Mouse (Mus musculus): Measurements from ENCODE around the gene Mrpl45.

Mrpl45 gene

DNA sequence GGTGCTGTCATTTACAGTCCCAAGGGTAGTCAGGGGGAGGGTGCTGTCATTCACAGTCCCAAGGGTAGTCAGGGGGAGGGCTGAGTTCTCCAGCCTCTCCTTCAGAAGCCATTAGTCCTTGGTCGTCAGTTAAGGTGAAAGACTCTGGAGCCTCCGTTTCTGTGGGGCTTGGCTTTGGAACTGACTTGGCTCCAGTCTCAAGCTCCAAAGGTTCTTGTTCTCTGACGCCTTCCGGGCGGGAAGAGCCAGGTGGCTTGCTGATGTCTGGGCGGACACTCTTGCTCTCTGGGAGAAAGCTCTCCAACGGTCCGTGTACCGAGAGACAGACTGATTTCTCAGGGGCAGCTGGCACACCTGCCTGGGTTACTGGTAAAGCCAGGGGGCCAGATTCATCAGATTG, 18.9 kb downstream of the Mrpl45 start:
- DNase-seq: no peak

GRCm38 (mm10) chr11:97336238-97336637, 20.7 kb downstream of the Mrpl45 start:
- DNase-seq: no peak

DNA sequence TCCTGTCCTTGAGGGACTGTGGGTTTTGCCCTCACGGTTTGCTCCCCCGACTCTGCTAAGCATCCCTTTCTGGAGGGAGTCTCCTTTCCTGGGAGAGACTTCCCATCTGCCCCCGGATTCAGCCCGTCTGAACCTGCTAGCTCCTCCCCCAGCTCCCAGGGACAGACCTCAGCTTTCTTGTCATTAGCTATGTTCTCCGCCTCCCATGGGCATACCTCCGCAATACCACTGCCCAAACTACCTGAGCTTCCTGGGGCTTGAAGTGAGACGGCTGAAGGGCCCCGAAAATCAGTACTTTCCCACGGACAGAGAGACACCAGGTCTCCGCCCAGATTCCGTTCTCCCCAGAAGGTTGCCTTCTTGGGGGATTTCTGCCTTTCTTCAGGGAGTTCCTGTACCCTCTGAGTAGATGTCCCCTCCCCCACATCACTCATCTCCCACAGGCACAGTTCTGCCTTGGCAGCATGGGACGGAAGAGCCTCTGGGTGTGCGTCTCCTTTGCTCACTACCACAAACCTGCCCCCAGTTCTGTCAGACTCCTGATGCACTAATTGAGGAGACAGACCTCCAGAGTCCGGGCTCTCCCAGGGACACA, 21.3 kb downstream of the Mrpl45 start:
- no peak for DNase-seq

DNA sequence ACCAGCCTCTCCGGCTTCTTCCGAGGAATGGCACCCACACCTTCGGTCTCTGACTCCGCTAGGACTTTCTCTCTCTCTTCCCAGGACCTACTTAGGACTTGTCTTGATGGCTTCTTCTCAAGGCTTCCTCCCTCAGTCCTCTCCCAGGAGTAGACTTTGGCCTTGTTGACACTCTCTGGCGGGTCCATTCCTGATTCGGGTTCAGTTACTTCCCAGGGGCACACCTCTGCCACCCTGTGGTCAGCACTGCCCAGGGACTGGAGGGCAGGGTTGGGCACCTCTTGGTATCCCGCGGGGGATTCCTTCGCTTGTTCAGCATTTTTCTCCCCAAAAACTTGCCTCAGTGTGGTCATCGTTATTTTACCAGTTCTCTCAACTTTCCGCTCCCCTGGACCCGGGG, 21.8 kb downstream of the Mrpl45 start:
- DNase-seq: no peak

DNA sequence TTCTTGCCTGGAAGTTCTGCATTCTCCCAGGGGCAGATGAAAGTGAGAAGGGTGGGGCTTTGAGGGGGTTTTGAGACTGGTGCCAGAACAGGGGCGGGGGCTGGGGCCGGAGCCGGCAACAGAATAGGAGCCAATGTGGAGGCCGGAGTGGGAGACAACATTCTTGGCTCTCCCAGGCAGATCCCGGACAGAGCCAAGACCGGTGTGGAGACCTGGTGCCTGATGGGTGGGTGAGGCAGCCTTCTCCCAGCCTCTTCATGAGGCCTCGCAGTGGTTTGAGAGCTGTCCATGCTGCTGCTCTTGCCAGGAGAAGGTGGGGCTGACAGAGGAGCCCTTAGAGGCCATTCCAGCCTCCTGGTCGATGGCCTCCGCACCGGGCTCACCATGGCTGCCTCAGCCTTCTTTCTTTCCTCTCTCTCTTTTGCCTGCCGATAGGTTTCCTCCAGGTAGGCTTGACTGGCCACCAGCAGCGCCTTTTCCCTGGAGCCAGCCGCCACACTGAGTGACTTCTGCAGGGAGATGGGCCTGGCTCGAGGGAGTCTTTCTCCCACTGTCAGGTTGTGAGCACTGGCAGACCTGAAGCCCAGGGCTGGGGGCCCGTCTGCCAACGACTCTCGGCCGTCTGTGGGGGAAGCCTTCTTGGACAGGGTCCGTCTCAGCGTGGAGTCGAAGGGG, 22.9 kb downstream of the Mrpl45 start:
- DNase-seq: no peak

DNA sequence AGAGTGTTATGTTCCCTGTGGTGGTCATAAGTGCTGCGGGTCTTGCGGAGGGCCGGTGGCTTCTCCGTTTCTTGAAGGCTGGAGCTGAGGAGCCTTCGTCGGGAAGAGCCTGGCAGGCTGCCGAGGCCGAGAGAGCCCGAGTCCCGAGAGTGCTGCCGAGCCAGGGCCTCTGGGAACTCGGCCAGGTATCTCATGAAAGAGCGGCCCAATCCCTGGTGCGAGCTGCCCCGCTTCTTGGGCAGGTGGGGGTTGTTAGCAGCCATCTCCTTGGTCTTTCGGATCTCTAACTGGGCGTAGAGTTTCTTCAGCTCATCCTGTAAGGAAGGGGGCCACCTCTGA, 23.4 kb downstream of the Mrpl45 start:
- peak; percentile 77 for DNase-seq

DNA sequence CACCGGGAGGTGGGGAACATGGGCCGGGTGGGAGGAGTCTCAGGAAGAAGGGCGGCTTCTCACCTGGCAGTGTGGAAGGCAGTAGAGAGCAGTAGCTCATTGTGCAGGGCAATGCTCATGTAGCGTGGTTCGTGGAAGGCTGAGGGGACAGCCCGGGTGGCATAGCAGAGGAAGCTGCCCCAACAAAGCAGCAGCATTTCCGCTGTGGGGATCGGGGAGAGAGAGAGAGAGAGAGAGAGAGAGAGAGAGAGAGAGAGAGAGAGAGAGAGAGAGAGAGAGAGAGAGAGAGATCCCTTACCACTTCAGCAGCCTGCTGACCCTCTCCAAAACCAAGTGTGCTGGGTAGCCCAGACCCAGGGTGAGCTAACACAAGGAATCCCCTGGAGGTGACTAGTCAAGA, 27.7 kb downstream of the Mrpl45 start:
- DNase-seq: no peak

DNA sequence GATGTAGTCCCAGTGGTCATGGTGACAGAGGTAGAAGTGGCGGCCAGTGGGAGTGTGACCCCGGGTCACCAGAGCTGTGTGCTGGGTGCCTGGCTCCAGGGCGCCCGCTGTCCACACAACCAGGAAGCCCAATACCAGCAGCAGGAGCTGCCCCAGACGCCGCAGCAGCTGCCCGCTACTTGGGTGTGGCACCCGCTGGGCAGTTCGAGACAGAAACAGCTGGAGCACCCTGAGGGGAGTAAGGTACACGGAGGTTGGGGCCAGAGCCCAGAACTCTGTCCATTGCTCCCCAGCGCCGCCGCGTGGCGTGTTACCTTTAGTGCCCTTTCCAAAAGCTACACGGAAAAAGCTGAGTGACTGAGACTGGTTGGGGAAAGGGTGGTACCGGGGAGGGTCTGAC, 28.1 kb downstream of the Mrpl45 start:
- no peak for DNase-seq

DNA sequence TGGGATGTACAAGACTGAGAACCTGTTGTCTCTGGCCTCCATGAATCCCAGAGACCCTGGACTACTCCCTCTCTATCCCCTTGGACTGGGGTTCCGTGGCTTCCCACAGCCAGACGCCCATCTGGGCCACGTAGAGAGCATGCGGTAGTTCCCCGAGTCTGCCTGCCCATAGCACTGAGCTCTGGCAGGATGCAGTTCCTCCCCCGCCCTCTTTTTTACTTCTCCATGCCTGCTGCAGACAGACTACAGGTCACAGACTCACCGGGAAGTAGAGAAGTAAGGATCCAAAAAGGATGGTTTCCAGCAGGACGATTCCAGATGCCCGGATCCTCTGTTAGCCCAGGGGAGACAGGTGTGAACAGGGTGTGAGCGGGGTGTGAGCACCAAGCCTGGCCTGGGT, 29.9 kb downstream of the Mrpl45 start:
- DNase-seq: no peak

DNA sequence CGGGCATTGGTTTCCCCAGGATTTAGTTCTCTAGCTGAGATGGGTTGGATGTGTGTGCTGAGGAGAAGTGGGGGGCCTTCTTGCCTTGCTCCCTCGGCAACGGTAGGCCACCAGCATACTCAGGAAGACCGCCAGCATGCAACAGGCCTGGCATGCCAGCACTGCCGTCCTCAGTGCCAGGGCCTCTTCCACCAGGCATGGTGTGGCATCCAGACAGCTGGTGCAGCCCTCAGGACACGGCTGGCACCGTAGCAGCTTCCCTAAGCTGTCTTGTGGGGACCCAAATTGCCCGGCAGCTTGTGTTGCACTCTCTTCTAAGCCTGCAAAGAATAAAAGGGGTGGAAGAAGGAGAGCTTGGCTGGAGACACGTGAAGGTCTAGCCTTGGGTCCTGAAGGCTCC, 30.9 kb downstream of the Mrpl45 start:
- DNase-seq: peak; percentile 69

DNA sequence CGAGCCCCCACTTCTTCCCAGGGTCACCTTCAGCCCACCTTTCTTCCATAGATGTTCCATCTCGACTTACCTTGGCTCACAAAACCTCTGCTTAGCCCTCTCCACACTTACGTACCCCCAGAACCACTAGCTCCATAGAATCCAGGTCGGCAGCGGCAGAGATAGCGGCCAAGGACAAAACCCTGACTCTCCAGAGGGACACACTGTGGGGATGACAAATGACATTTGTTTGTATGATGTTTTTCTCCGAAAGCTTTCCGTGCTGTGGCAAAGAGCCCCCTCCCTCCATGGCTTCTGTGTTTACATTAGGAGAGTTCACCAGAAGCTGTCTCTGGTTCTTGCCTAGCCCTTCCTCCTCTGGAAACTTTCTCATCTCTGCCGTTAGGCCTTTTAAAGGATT, 31.8 kb downstream of the Mrpl45 start:
- DNase-seq: no peak

GRCm38 (mm10) chr11:97350035-97350434, 34.5 kb downstream of the Mrpl45 start:
- peak; percentile 75 for DNase-seq

DNA sequence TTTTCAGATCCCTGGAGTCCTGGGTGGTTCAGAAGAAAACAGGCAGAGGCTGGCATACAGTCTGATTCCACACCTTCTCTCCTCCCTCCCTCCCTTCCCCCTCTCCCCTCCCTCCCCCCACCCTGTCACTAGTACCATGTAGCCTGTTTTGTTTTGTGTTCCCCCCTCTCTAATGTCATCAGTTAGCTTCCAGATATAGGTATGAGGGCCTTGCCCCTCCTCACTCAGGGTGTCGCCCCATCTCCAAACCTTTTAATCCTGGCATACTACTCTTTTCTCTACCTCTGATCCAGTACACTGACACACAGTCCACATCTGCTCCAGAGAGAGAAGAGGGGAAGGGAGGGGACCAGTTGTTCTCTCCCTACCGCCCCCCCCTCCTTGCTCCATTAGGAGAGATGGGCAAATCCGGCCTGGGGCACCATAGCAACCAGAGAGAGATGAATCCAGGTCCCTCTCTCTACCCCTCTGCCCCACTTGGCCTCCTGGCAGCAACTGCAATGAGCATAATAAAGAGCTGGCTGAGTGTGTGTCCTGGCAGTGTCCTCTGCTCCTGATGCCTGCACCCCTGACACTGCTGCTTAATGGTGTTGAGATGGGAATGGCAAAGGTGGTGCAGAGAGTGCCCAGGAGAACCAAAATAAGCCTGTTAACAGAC, 36.6 kb downstream of the Mrpl45 start, which contains the start of gene Gpr179:
Gene Gpr179, minus strand, starts transcription at position 51 of the 658 bp plus-strand sequence.
- DNase-seq: peak; percentile 27

DNA sequence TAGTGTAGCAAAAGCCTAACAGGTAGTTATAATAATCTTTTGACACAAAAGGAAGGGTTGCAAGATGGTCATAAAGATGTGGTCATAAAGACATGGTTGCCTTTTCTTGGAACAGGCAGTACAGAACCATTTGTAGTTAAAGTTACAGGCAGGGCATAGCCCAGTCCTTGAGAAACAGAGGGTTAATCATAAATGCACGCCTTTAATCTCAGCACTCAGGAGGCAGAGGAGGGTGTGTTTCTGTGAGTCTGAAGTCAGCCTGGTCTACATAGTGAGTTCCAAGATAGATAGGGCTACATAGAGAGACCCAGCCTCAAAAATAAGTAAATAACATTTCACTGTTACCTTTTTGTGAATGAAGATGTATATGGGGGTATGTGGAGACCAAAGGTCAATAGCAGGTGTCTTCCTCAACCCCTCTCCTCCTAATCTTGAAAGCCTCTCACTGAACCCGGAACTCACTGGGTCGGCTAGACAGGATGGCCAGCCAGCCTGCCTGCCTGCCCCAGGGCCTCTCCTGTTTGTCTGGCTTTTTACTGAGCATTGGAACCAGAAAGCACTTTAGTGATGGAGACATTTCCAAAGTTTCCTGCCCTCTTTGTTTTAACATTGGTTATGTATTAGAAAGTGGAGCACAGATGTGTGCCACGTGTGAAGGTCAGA, 37.5 kb downstream of the Mrpl45 start:
- no peak for DNase-seq

DNA sequence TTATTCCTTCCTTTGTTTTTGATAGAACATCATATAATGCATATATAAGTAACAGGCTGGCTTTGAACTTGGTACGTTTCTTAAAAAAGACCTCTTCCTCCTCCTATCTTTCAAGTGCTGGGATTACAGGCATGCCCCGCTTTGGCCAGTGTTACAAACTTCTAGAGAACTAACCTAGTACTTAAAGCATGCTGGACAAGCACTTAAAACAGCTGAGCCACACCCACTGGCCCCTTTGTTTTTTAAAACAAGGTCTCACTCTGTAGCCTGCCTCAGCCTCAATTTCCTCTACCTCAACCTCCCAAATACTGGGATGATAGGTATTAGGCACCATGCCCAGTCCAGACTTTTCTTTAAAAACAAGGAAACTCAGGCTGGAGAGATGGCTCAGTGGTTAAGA, 39.1 kb downstream of the Mrpl45 start:
- no peak for DNase-seq

DNA sequence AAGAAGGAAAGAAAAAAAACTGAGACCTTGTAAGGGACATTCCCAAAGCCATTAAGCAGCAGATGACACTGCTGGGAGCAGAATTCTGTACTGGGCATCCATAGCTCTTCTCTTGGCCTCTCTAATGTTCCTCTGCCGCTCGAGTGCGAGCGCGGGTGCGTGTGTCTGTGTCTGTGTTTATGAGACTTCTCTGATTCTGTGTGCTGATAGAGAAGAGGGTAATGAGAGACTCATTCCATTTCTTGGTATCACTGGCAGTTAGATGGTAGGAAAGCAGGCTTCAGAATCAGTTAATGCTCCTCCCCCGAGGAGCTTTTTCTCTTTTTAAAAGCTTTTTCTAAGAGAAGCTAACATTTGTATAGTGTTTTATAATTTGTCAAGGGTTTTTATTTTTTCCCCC, 39.7 kb downstream of the Mrpl45 start:
- DNase-seq: no peak

- DNase-seq: peak; percentile 83
Observed at GRCm38 (mm10) chr11:97357663-97358062, 42.1 kb downstream of the Mrpl45 start.

GRCm38 (mm10) chr11:97361948-97362648, 46.6 kb downstream of the Mrpl45 start, which contains the start of gene Socs7:
Gene Socs7 (plus strand): TSS chr11:97362551.
- DNase-seq: peak; percentile 93

DNA sequence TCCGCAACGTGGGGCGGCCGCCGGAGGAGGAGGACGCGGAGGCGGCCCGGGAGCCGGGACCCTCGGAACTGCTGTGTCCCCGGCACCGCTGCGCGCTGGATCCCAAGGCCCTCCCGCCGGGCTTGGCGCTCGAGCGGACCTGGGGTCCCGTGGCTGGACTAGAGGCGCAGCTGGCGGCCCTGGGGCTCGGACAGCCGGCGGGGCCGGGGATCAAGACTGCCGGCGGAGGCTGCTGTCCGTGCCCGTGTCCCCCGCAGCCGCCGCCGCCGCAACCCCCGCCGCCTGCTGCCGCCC, 47.1 kb downstream of the Mrpl45 start:
- DNase-seq: no peak

- DNase-seq: no peak
Observed at GRCm38 (mm10) chr11:97362943-97363643, 47.6 kb downstream of the Mrpl45 start.

DNA sequence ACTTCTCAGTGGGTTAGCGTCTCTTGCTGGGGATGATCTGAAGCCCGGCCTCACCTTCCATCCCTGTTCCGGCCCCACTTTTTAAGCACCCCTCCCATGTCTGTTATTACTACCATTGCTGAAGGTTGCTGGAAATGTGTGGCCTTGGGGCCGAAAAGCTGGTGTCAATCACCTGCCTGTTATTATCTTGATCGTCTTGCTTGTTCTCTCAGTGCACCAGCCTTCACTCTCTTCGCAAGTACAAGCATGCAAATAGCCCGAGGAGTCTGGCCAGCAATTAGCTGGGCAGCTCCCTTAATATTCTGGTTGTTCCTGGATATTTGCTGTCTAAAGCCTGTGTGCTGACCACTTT, 48.1 kb downstream of the Mrpl45 start:
- no peak for DNase-seq

DNA sequence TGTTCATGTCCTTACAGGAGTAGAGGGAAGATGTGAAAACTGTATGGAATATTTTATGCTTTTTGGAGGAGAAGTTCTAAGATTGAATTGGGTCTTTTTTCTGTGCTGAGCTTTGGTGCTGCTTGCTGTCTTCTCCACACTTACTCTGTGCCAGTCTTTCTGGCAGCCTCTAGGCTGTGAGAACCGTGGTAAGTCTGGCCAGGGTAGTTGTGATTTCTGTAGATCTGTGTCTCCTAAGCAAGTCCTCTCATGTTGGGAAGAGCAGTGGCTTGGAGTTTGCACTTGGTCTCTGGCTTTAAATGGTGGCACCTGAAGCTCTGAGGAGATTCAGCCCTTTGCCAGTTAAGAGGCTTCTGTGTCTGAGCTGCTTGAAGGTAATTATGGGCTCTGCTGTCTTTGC, 50.0 kb downstream of the Mrpl45 start:
- no peak for DNase-seq

DNA sequence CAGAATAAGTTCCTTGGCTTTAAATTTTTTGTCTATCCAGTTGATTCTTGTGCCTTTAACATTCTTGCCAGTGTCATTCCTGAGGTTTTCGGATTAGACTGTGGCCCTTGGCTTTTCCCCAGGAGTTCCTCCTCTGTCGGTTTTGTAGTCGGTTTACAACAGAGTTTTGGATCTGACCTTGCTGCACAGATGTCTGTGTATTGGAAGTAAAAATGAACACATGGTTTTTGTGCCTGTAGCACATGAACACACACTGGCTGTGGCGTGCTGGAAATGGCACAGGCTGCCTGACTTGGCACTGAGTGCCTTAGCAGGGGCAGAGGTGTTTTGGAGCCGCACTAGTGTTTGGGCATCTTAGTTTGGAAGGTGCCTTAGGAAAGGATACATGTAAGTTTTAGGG, 53.0 kb downstream of the Mrpl45 start:
- DNase-seq: peak; percentile 73
